Mouse (Mus musculus): Measurements from ENCODE around the gene Inpp1. TPM values are rescaled to one million over a fixed set of nuclear protein-coding genes. Genes with fewer than 3 reads are reported as not detected.

Inpp1 gene
- polyA plus RNA-seq, 1 experiment from 2014 or later, result 24.3 TPM

Other genes starting within 250 kb of the Inpp1 start
- gene Nemp2, start 187.0 kb downstream of the Inpp1 start, polyA plus RNA-seq (2015; fragmentation: Nextera tagmentation; extraction: Ambion mirVana), result 8.5 and 8.9 TPM in 2 replicates
- gene Mfsd6, start 90.2 kb downstream of the Inpp1 start, polyA plus RNA-seq (2015; fragmentation: Nextera tagmentation; extraction: Ambion mirVana), result 6.7 and 7.9 TPM in 2 replicates
- 21.4 and 21.7 TPM in 2 replicates for gene Hibch, start 27.2 kb upstream of the Inpp1 start, polyA plus RNA-seq (2015; fragmentation: Nextera tagmentation; extraction: Ambion mirVana)
- 1.8 and 2.7 TPM in 2 replicates for gene 1700019D03Rik, start 202.5 kb upstream of the Inpp1 start, polyA plus RNA-seq (2015; fragmentation: Nextera tagmentation; extraction: Ambion mirVana)
- 0.52 and 0.66 TPM in 2 replicates for gene Mstn, start 244.0 kb upstream of the Inpp1 start, polyA plus RNA-seq (2015; fragmentation: Nextera tagmentation; extraction: Ambion mirVana)